Mouse (Mus musculus): Measurements from ENCODE around the gene Pcyt2.

The Pcyt2 gene

GRCm38 (mm10) chr11:120560952-120561728, 56.6 kb downstream of the Pcyt2 start:
- DNase-seq (ENCODE audit: low read depth, low spot score) = no peak
